Mouse (Mus musculus): ENCODE measurements around the gene Tmem50b. TPM values are rescaled to one million over a fixed set of nuclear protein-coding genes. Genes with fewer than 3 reads are reported as not detected.

Tmem50b gene
- polyA plus RNA-seq (2014; fragmentation: Illumina TruSeq; extraction: RNeasy Lipid Tissue Mini Kit (QIAGEN cat#74804); ENCODE audit: insufficient read depth, low read depth, low replicate concordance), result 80.1 TPM

DNA sequence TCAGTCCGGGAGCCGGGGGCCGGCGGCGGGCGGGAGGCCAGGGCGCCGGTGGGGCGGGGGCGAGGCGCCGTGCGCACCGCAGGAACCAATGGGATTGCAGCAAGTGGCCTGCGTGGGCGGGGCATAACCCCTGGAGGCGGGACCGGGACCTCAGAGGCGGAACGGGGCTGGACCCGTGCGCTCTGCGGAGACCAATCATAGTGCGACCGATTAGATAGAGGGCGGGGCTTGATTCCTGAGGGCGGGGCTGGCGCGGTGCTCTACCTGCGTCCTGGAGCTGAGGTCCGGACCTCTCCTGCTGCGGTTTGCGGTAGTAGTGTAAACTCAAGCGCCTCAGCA, at the start of gene Tmem50b:
Gene Tmem50b, minus strand, starts transcription at position 129 of the 339 bp plus-strand sequence.

GRCm38 (mm10) chr16:91646681-91647419, 49.2 kb upstream of the Tmem50b start, which contains the start of gene Gart:
TSS of gene Gart (minus strand) at chr16:91646952.

GRCm38 (mm10) chr16:91618511-91619501, 21.2 kb upstream of the Tmem50b start, which contains the start of gene Dnajc28:
TSS of gene Dnajc28 (minus strand) at chr16:91619026.

GRCm38 (mm10) chr16:91546836-91547741, 50.5 kb downstream of the Tmem50b start, which contains the start of gene Ifngr2:
TSS of gene Ifngr2 (plus strand) at chr16:91547072.

Other genes starting within 250 kb of the Tmem50b start
- 72.3 TPM for gene Ifnar2, start 225.0 kb downstream of the Tmem50b start, polyA plus RNA-seq (2014; fragmentation: Illumina TruSeq; extraction: RNeasy Lipid Tissue Mini Kit (QIAGEN cat#74804); ENCODE audit: insufficient read depth, low read depth, low replicate concordance)
- not detected for gene Gm21970, start 206.1 kb downstream of the Tmem50b start, polyA plus RNA-seq (2014; fragmentation: Illumina TruSeq; extraction: RNeasy Lipid Tissue Mini Kit (QIAGEN cat#74804); ENCODE audit: insufficient read depth, low read depth, low replicate concordance)
- gene Il10rb, start 191.6 kb downstream of the Tmem50b start, polyA plus RNA-seq (2014; fragmentation: Illumina TruSeq; extraction: RNeasy Lipid Tissue Mini Kit (QIAGEN cat#74804); ENCODE audit: insufficient read depth, low read depth, low replicate concordance), result 56.4 TPM
- 22.3 TPM for gene Ifnar1, start 112.6 kb downstream of the Tmem50b start, polyA plus RNA-seq (2014; fragmentation: Illumina TruSeq; extraction: RNeasy Lipid Tissue Mini Kit (QIAGEN cat#74804); ENCODE audit: insufficient read depth, low read depth, low replicate concordance)
- 23.4 TPM for gene Ifngr2, start 50.7 kb downstream of the Tmem50b start, polyA plus RNA-seq (2014; fragmentation: Illumina TruSeq; extraction: RNeasy Lipid Tissue Mini Kit (QIAGEN cat#74804); ENCODE audit: insufficient read depth, low read depth, low replicate concordance)
- gene Dnajc28, start 21.2 kb upstream of the Tmem50b start, polyA plus RNA-seq (2014; fragmentation: Illumina TruSeq; extraction: RNeasy Lipid Tissue Mini Kit (QIAGEN cat#74804); ENCODE audit: insufficient read depth, low read depth, low replicate concordance), result 2.6 TPM
- 25.6 TPM for gene Gart, start 49.2 kb upstream of the Tmem50b start, polyA plus RNA-seq (2014; fragmentation: Illumina TruSeq; extraction: RNeasy Lipid Tissue Mini Kit (QIAGEN cat#74804); ENCODE audit: insufficient read depth, low read depth, low replicate concordance)
- gene Son, start 49.7 kb upstream of the Tmem50b start, polyA plus RNA-seq (2014; fragmentation: Illumina TruSeq; extraction: RNeasy Lipid Tissue Mini Kit (QIAGEN cat#74804); ENCODE audit: insufficient read depth, low read depth, low replicate concordance), result 107 TPM
- gene Donson, start 91.0 kb upstream of the Tmem50b start, polyA plus RNA-seq (2014; fragmentation: Illumina TruSeq; extraction: RNeasy Lipid Tissue Mini Kit (QIAGEN cat#74804); ENCODE audit: insufficient read depth, low read depth, low replicate concordance), result 5.1 TPM
- gene Cryzl1, start 131.2 kb upstream of the Tmem50b start, polyA plus RNA-seq (2014; fragmentation: Illumina TruSeq; extraction: RNeasy Lipid Tissue Mini Kit (QIAGEN cat#74804); ENCODE audit: insufficient read depth, low read depth, low replicate concordance), result 35.4 TPM
- 9.3 TPM for gene Itsn1, start 131.5 kb upstream of the Tmem50b start, polyA plus RNA-seq (2014; fragmentation: Illumina TruSeq; extraction: RNeasy Lipid Tissue Mini Kit (QIAGEN cat#74804); ENCODE audit: insufficient read depth, low read depth, low replicate concordance)